Mouse (Mus musculus) midbrain, embryonic 11.5 days (tissue): ENCODE data around the gene A630076J17Rik. TPM values are rescaled to one million over a fixed set of nuclear protein-coding genes. Genes with fewer than 3 reads are reported as not detected.

Experiments used
- ATAC-seq: fragments of 200-750 bp; cut with Nextera tagmentation; 2 replicates; pipeline ENCODE4 v1.8.0; 2017; ENCODE audit warnings: moderate TSS enrichment, moderate library complexity; ENCODE audit not compliant: low FRiP score
- DNase-seq: peaks from one replicate; pipeline ENCODE4 v3.0.0; 2015; ENCODE audit warnings: low spot score; ENCODE audit errors: missing footprints
- H3K27ac ChIP-seq: fragments of 300-500 bp; sonication (generic); 2 replicates; pipeline ENCODE4 v1.5.1; 2014; ENCODE audit warnings: low read depth, low read length
- H3K27me3 ChIP-seq: fragments of 300-500 bp; sonication (generic); 2 replicates; pipeline ENCODE4 v1.6.1; 2014; ENCODE audit warnings: mild to moderate bottlenecking, low read length, moderate library complexity, mixed read lengths; ENCODE audit not compliant: control insufficient read depth, insufficient read depth
- H3K36me3 ChIP-seq: fragments of 300-500 bp; sonication (generic); 2 replicates; pipeline ENCODE4 v1.6.1; 2014; ENCODE audit warnings: mild to moderate bottlenecking, low read length, moderate library complexity, mixed read lengths; ENCODE audit not compliant: control insufficient read depth, insufficient read depth
- H3K4me1 ChIP-seq: fragments of 300-500 bp; sonication (generic); 2 replicates; pipeline ENCODE4 v1.6.1; 2014; ENCODE audit warnings: low read length; ENCODE audit not compliant: control insufficient read depth, insufficient read depth
- H3K4me2 ChIP-seq: fragments of 300-500 bp; sonication (generic); 2 replicates; pipeline ENCODE4 v1.6.1; 2014; ENCODE audit warnings: mild to moderate bottlenecking, moderate library complexity
- H3K4me3 ChIP-seq: fragments of 300-500 bp; sonication (generic); 2 replicates; pipeline ENCODE4 v1.5.1; 2014; ENCODE audit warnings: low read depth, low read length
- H3K9ac ChIP-seq: fragments of 300-500 bp; sonication (generic); 2 replicates; pipeline ENCODE4 v1.6.1; 2014; ENCODE audit warnings: low read length
- H3K9me3 ChIP-seq: fragments of 300-500 bp; sonication (generic); 2 replicates; pipeline ENCODE4 v1.6.1; 2016; ENCODE audit warnings: low read length; ENCODE audit not compliant: control insufficient read depth
- WGBS: fragments of 180-500 bp; shearing (Covaris S2); extraction: QIAGEN DNeasy Blood & Tissue Kit; methylation state at CpG from one replicate; pipeline ENCODE4 v1.1.7; 2014; 5-methylcytosine and 5-hydroxymethylcytosine counted together
- polyA plus RNA-seq: library from polyadenylated mRNA; unstranded; fragments of >200 nt; fragmentation: Nextera tagmentation; extraction: Ambion mirVana; gene quantifications from 2 replicates; pipeline ENCODE4 v1.2.1, GENCODE M21; 2014

The A630076J17Rik gene
- polyA plus RNA-seq, 1 experiment from 2014 or later = not detected

DNA sequence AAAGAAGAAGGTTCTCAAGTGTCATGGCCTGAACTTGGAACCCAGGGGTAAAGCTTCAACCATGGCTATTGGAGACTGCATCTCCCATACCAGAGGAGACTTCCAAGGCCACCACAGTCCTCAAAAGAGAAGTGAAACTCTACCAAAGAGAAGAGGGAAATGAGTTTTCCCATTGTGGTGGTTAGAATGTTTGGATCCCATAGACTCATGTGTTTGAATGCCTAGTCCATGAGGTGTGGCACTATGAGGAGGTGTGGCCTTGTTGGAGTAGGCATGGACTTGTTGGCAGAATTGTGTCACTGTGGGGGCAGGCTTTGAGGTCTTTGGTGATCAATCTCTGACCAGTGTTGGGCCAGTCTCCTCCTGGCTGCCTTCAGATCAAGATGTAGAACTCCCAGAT lies 25.2 kb upstream of the A630076J17Rik start:
- no peak overlapping the region for H3K27ac ChIP-seq
- H3K4me1 ChIP-seq = peaks cover 10% of the 10 kb centered on the region
- no peak for ATAC-seq
- no peak for DNase-seq
- H3K9ac ChIP-seq = no peak overlapping the region
- H3K4me3 ChIP-seq = no peak overlapping the region
- no peaks in the 10 kb centered on the region for H3K9me3 ChIP-seq
- H3K4me2 ChIP-seq = no peak overlapping the region
- H3K27me3 ChIP-seq = no peaks in the 10 kb centered on the region
- H3K36me3 ChIP-seq = no peaks in the 10 kb centered on the region

DNA sequence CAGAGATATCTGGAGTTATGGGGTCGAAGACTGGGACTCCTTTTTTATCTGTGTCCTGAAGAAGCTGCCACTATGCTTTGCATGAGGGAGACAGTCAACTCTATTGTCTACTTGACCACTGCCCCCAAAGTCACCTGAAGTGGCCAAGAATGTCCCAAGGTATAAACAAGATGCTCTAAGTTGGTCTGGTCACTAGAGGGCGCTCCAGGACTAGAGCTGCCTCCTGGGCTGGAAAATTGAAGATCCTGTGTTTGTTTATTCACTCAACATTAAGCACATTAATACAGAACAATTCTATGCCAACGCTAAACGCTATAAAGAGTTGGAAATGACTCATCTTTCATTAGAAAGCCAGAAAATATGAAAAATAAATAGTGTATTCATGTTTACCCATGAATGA lies 24.4 kb upstream of the A630076J17Rik start:
- Histone ChIP-seq H3K4me3 (no peak overlapping the region), H3K4me1 (peaks cover 10% of the 10 kb centered on the region), H3K9me3 (no peaks in the 10 kb centered on the region), H3K27ac (no peak overlapping the region), H3K27me3 (no peaks in the 10 kb centered on the region), H3K4me2 (no peak overlapping the region), H3K9ac (no peak overlapping the region), H3K36me3 (no peaks in the 10 kb centered on the region)
- 19% methylated on average over 4 of the region's 4 CpGs for WGBS
- DNase-seq = peak; percentile 93
- peak; percentile 15; the same call in 1 of the 2 replicates for ATAC-seq

DNA sequence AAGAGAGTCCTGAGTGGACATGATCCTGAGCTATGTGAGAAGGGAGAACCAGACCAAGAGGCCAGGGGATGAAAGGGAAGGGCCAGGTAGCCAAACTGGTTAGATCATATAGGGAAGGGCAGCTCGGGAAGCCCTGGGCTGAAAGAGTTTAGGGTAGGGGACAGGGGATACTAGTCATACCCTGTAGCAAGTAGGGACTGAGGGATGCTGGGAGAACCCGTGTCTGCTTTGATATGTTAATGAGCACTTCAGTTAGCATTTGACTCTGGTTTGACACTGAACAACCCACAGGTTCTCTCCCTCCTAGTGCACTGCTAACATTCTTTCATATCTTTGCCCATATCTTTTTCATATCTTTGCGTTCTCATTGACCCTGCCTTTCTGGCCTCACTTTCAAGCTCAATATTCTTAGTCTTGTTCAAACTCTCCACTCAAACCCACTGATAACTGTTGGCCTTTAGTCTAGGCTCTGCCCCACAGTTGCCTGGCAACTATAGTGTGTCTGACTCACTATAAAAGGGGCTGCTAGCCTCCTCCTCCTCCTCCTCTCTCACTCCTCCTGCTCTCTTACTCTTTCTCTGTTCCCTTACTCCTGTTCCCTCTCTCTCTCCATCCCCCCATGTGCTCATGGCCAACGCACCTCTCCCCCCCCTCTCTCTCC lies 23.8 kb upstream of the A630076J17Rik start:
- H3K27me3 ChIP-seq = no peaks in the 10 kb centered on the region
- H3K27ac ChIP-seq = no peak overlapping the region
- no peak overlapping the region for H3K4me2 ChIP-seq
- peaks cover 8% of the 10 kb centered on the region for H3K4me1 ChIP-seq
- no peak overlapping the region for H3K9ac ChIP-seq
- H3K9me3 ChIP-seq = no peaks in the 10 kb centered on the region
- no peaks in the 10 kb centered on the region for H3K36me3 ChIP-seq
- DNase-seq = peak; percentile 75
- whole genome bisulfite sequencing = 42% methylated on average over 4 of the region's 4 CpGs
- peak; percentile 41; the same call in 1 of the 2 replicates for ATAC-seq
- H3K4me3 ChIP-seq = no peak overlapping the region

DNA sequence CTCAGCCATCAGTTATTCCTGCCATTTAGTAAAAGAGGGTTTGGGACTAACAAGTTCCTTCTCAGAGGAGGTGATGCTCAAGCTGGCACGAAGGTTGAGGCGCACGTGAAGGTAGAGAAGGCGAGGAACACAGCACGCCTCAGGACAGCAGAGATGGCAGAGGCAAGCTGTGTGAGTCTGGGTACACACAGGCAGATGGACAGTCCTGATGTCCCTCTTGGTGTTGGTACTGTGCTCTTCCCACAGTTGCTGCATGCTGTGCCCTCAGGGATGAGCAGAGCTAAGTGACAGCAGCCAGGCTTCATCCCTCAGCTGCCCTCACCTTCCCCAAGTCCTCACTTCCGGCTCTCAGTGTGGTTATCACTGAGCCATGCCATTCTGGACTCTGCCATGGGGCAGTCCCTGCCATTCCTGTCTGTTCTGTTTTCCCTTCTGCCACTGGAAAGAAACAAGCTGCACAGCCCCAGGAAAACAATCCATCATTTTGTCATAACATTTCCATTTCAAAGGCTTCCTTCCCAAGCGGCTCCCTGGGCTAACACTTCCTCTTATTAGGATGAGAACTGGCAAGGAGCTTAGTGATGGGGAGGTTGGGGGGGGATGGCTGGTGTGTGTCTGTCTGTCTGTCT lies 22.7 kb upstream of the A630076J17Rik start:
- ATAC-seq = 0 out of 2 replicates have a peak, but pooled peaks have one; percentile 31
- H3K4me3 ChIP-seq = no peak overlapping the region
- no peak overlapping the region for H3K4me2 ChIP-seq
- WGBS = 76% methylated on average over 7 of the region's 7 CpGs
- H3K4me1 ChIP-seq = peaks cover 5% of the 10 kb centered on the region
- no peak overlapping the region for H3K27ac ChIP-seq
- no peaks in the 10 kb centered on the region for H3K27me3 ChIP-seq
- H3K36me3 ChIP-seq = no peaks in the 10 kb centered on the region
- DNase-seq = peak; percentile 76
- no peak overlapping the region for H3K9ac ChIP-seq
- H3K9me3 ChIP-seq = no peaks in the 10 kb centered on the region

- DNase-seq (no peak), ATAC-seq (no peak)
- Histone ChIP-seq H3K9me3 (no peaks in the 10 kb centered on the region), H3K4me3 (no peak overlapping the region), H3K4me1 (no peaks in the 10 kb centered on the region), H3K27me3 (no peaks in the 10 kb centered on the region), H3K9ac (no peak overlapping the region), H3K27ac (no peak overlapping the region), H3K36me3 (no peaks in the 10 kb centered on the region), H3K4me2 (no peak overlapping the region)
- WGBS = 79% methylated on average over 5 of the region's 5 CpGs
Measured at GRCm38 (mm10) chr3:107214606-107215005, 15.8 kb upstream of the A630076J17Rik start.

DNA sequence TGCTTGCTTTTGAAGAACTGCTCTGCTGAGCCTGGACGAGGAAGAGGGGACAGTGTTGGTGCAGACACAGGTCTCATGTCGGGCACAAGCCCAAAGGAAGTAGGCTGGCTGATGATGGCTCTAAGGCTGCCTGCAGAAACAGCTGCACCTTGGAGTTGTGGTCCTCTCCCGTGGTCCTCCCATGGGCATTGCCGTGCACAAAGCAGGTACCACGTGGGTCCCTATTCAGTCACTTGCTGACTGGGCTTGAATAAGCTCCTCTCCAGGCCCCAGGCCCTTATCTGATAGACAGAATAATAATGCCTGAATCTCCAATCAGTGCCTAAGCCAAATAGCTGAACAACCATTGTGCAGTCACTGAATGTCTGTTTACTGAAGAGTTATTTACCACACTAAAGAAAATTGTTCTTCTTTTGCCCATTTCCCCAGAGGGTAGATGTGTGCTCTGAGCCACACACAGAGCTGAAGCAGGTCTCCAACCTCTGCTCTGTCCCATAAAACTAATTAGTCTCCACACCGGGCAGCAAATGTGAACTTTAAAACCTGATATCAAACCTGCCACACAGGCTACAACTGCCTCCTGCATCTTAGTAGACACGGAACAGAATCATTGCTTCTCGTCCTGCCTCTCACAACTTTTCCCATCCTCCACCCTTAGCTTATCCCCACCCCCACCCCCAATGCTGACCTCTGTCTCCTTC lies 13.9 kb upstream of the A630076J17Rik start:
- Histone ChIP-seq H3K4me2 (no peak overlapping the region), H3K36me3 (no peaks in the 10 kb centered on the region), H3K4me1 (no peaks in the 10 kb centered on the region; the same call in 1 of the 2 replicates), H3K9me3 (no peaks in the 10 kb centered on the region), H3K27me3 (no peaks in the 10 kb centered on the region), H3K4me3 (no peak overlapping the region), H3K27ac (no peak overlapping the region), H3K9ac (no peak overlapping the region)
- WGBS = 70% methylated on average over 8 of the region's 8 CpGs
- DNase-seq (peak; percentile 61), ATAC-seq (no peak; the same call in 1 of the 2 replicates)

- H3K4me2 ChIP-seq = no peak overlapping the region
- no peak overlapping the region for H3K4me3 ChIP-seq
- no peaks in the 10 kb centered on the region for H3K36me3 ChIP-seq
- H3K4me1 ChIP-seq = no peaks in the 10 kb centered on the region; the same call in 1 of the 2 replicates
- H3K27ac ChIP-seq = no peak overlapping the region
- no peak overlapping the region for H3K9ac ChIP-seq
- no peaks in the 10 kb centered on the region for H3K9me3 ChIP-seq
- WGBS = 88% methylated on average over 3 of the region's 3 CpGs
- ATAC-seq = no peak
- H3K27me3 ChIP-seq = no peaks in the 10 kb centered on the region
- no peak for DNase-seq
Measured at GRCm38 (mm10) chr3:107217101-107217480, 13.3 kb upstream of the A630076J17Rik start.

- Histone ChIP-seq H3K4me2 (no peak overlapping the region), H3K27me3 (no peaks in the 10 kb centered on the region), H3K4me3 (no peak overlapping the region), H3K4me1 (no peaks in the 10 kb centered on the region; the same call in 1 of the 2 replicates), H3K36me3 (no peaks in the 10 kb centered on the region), H3K9ac (no peak overlapping the region), H3K9me3 (no peaks in the 10 kb centered on the region), H3K27ac (no peak overlapping the region)
- DNase-seq (peak; percentile 51), ATAC-seq (no peak)
- 87% methylated on average over 7 of the region's 7 CpGs for WGBS
Measured at GRCm38 (mm10) chr3:107218572-107218971, 11.8 kb upstream of the A630076J17Rik start.

DNA sequence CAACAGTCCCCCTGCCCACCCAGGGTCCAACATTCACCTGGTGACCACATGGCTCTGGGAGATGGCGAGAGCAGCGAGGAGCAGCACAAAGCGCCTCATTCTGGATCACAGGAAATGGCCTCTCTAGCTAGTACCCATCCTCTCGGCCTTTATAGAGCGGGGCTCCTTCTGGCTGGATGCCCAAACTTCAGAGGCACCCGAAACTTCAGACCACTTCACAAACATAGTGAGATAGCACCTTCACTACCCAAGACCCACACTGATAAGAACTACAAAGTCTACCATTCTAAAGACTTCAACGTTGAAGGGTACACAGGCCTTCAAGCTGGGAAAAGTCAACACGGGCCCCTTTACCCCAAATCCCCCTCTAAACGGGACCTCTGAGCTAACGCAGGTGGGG lies 8.8 kb upstream of the A630076J17Rik start, which contains the start of gene Cym:
Cym (minus strand) TSS at position 125 of the 400 bp plus-strand sequence.
- ATAC-seq = no peak
- 84% methylated on average over 10 of the region's 10 CpGs for WGBS
- no peaks in the 10 kb centered on the region for H3K9me3 ChIP-seq

More for the DNA sequence above, 8.8 kb upstream of the A630076J17Rik start, which contains the start of gene Cym:
- Histone ChIP-seq H3K36me3 (no peaks in the 10 kb centered on the region), H3K4me2 (no peak within 1 kb of the TSS), H3K27me3 (no peaks in the 10 kb centered on the region), H3K4me3 (no peak within 1 kb of the TSS), H3K27ac (no peak within 1 kb of the TSS), H3K4me1 (no peaks in the 10 kb centered on the region; the same call in 1 of the 2 replicates), H3K9ac (no peak within 1 kb of the TSS)
- DNase-seq = peak; percentile 60
